Mouse (Mus musculus): ENCODE results near the gene Itpkb.

Gene Itpkb

GRCm38 (mm10) chr1:180420496-180421164, 90.3 kb downstream of the Itpkb start:
- DNase-seq (ENCODE audit: low spot score in 2 of 2) = no peak

- DNase-seq (ENCODE audit: low spot score in 2 of 2) = no peak
These were observed 91.1 kb downstream of the Itpkb start for GRCm38 (mm10) chr1:180421165-180421909.

GRCm38 (mm10) chr1:180422076-180422828, 92.0 kb downstream of the Itpkb start:
- DNase-seq (ENCODE audit: low spot score in 2 of 2) = peak; percentile 78

- no peak for DNase-seq (ENCODE audit: low spot score in 2 of 2)
These were observed 92.8 kb downstream of the Itpkb start for GRCm38 (mm10) chr1:180423008-180423639.

GRCm38 (mm10) chr1:180423931-180424330, 93.6 kb downstream of the Itpkb start:
- no peak for DNase-seq (ENCODE audit: low spot score in 2 of 2)

GRCm38 (mm10) chr1:180426405-180426804, 96.1 kb downstream of the Itpkb start:
- DNase-seq (ENCODE audit: low spot score in 2 of 2) = no peak

GRCm38 (mm10) chr1:180427685-180428084, 97.4 kb downstream of the Itpkb start:
- DNase-seq (ENCODE audit: low spot score in 2 of 2) = peak; percentile 54 to 59

- peak; percentile 61 to 71 for DNase-seq (ENCODE audit: low spot score in 2 of 2)
These were observed 97.9 kb downstream of the Itpkb start for GRCm38 (mm10) chr1:180428101-180428712.

GRCm38 (mm10) chr1:180428871-180429270, 98.6 kb downstream of the Itpkb start:
- no peak for DNase-seq (ENCODE audit: low spot score in 2 of 2)

- DNase-seq (ENCODE audit: low spot score in 2 of 2) = no peak
These were observed 99.5 kb downstream of the Itpkb start for GRCm38 (mm10) chr1:180429819-180430218.

GRCm38 (mm10) chr1:180431833-180432232, 101.5 kb downstream of the Itpkb start:
- DNase-seq (ENCODE audit: low spot score in 2 of 2) = no peak

GRCm38 (mm10) chr1:180433098-180433538, 102.8 kb downstream of the Itpkb start:
- no peak for DNase-seq (ENCODE audit: low spot score in 2 of 2)

- peak; percentile 62 to 73 for DNase-seq (ENCODE audit: low spot score in 2 of 2)
These were observed 103.7 kb downstream of the Itpkb start for GRCm38 (mm10) chr1:180433796-180434566.

GRCm38 (mm10) chr1:180434925-180435324, 104.6 kb downstream of the Itpkb start:
- DNase-seq (ENCODE audit: low spot score in 2 of 2) = no peak

- no peak for DNase-seq (ENCODE audit: low spot score in 2 of 2)
These were observed 109.2 kb downstream of the Itpkb start for GRCm38 (mm10) chr1:180439496-180439895.

- DNase-seq (ENCODE audit: low spot score in 2 of 2) = no peak
These were observed 114.1 kb downstream of the Itpkb start for GRCm38 (mm10) chr1:180444411-180444810.

GRCm38 (mm10) chr1:180449641-180450040, 119.4 kb downstream of the Itpkb start:
- DNase-seq (ENCODE audit: low spot score in 2 of 2) = no peak

GRCm38 (mm10) chr1:180458274-180458673, 128.0 kb downstream of the Itpkb start:
- DNase-seq (ENCODE audit: low spot score in 2 of 2) = no peak

- no peak for DNase-seq (ENCODE audit: low spot score in 2 of 2)
These were observed 128.4 kb downstream of the Itpkb start for GRCm38 (mm10) chr1:180458680-180459079.

GRCm38 (mm10) chr1:180460721-180461120, 130.4 kb downstream of the Itpkb start:
- no peak for DNase-seq (ENCODE audit: low spot score in 2 of 2)

- DNase-seq (ENCODE audit: low spot score in 2 of 2) = peak in 1 of 2 experiments; percentile 60
These were observed 132.1 kb downstream of the Itpkb start for GRCm38 (mm10) chr1:180462396-180462795.

All from right cerebral cortex, adult 2 months (tissue).